Mouse (Mus musculus) heart, postnatal 0 days (tissue): ENCODE measurements around the gene Hdac11. TPM values are rescaled to one million over a fixed set of nuclear protein-coding genes. Genes with fewer than 3 reads are reported as not detected.

ENCODE experiments used
- ATAC-seq: fragments of 200-750 bp; cut with Nextera tagmentation; 2 replicates; pipeline ENCODE4 v1.8.0; 2017; ENCODE audit warnings: low read depth, moderate number of reproducible peaks, moderate library complexity; ENCODE audit not compliant: insufficient read depth
- DNase-seq: peaks from one replicate; pipeline ENCODE4 v3.0.0-alpha.2; 2016; ENCODE audit warnings: low spot score
- H3K27ac ChIP-seq: fragments of 300-500 bp; sonication (generic); 2 replicates; pipeline ENCODE4 v1.5.1; 2014; ENCODE audit warnings: low read depth, mild to moderate bottlenecking
- H3K27me3 ChIP-seq: fragments of 300-500 bp; sonication (generic); 2 replicates; pipeline ENCODE4 v1.6.1; 2014; ENCODE audit warnings: low read length, mixed read lengths; ENCODE audit not compliant: control insufficient read depth, insufficient read depth
- H3K36me3 ChIP-seq: fragments of 300-500 bp; sonication (generic); replicated peaks from 2 replicates; pipeline ENCODE4 v1.6.1; 2014; ENCODE audit warnings: low read length, mixed read lengths; ENCODE audit not compliant: control insufficient read depth, insufficient read depth
- H3K4me1 ChIP-seq: fragments of 300-500 bp; sonication (generic); 2 replicates; pipeline ENCODE4 v1.6.1; 2014; ENCODE audit warnings: antibody characterized with exemption; ENCODE audit not compliant: control insufficient read depth, insufficient read depth
- H3K4me2 ChIP-seq: fragments of 300-500 bp; sonication (generic); 2 replicates; pipeline ENCODE4 v1.6.1; 2014; ENCODE audit warnings: low read depth, mild to moderate bottlenecking, low read length, moderate library complexity
- H3K4me3 ChIP-seq: fragments of 300-500 bp; sonication (generic); 2 replicates; pipeline ENCODE4 v1.5.1; 2014; ENCODE audit warnings: low read depth, low read length
- H3K9ac ChIP-seq: fragments of 300-500 bp; sonication (generic); replicated peaks from 2 replicates; pipeline ENCODE4 v1.6.1; 2014; ENCODE audit warnings: low read depth, low read length, mixed read lengths
- H3K9me3 ChIP-seq: fragments of 300-500 bp; sonication (generic); replicated peaks from 2 replicates; pipeline ENCODE4 v1.6.1; 2016; ENCODE audit warnings: low read length; ENCODE audit not compliant: control insufficient read depth
- CTCF ChIP-seq: IDR thresholded peaks from 2 replicates; pipeline ENCODE4 v1.5.1; 2016; ENCODE audit warnings: antibody characterized with exemption, control low read depth, low read depth
- EP300 ChIP-seq: IDR thresholded peaks from 2 replicates; pipeline ENCODE4 v1.6.1; 2016; ENCODE audit warnings: antibody characterized with exemption, low read depth
- WGBS: fragments of 180-500 bp; shearing (Covaris S2); extraction: QIAGEN DNeasy Blood & Tissue Kit; methylation state at CpG from one replicate; pipeline ENCODE4 v1.1.7; 2014; 5-methylcytosine and 5-hydroxymethylcytosine counted together
- polyA plus RNA-seq: library from polyadenylated mRNA; unstranded; fragments of >200 nt; fragmentation: Nextera tagmentation; extraction: Ambion mirVana; gene quantifications from 2 replicates; pipeline ENCODE4 v1.2.1, GENCODE M21; 2015
- total RNA-seq: library from RNA; depleted of rRNA; stranded (reverse); fragments of >200 nt; gene quantifications from 2 replicates; pipeline ENCODE4 v1.2.3, GENCODE M21; 2014; ENCODE audit warnings: low replicate concordance

Gene Hdac11
- total and polyA plus RNA-seq, 2 experiments from 2014 or later: 9.5 to 17.9 TPM

DNA sequence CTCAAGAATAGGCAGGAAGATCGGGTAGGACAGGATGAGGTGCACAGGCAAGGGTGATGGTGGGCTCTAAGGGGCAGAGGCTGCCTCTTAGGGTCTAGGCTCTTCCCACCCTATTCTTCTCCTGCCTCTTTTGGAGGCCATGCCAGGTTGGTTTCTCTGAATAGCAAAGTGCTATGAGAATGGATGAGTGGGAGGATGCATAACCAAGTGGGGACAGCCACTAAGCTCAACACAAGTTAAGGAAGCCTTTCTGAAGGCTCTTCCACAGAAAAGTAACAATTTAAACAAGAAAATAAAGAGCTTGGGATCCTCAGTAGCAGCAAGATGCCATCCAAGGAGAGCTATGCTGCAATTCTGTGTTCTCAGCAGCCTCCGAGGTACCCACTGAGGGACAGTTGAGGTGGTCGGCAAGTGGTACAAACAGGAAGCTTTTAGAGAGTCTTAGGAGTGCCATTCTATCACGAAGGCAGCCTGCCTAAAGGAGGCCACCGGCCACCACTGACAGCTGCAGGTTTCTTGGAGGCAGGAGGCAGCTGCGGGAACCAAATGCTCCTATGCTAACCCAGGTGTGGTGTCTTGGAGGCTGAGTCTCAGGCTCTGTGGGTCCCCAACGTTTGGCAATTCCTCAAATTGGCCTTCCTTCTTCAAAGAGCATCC, 3.4 kb upstream of the Hdac11 start:
- no peak for ATAC-seq

DNA sequence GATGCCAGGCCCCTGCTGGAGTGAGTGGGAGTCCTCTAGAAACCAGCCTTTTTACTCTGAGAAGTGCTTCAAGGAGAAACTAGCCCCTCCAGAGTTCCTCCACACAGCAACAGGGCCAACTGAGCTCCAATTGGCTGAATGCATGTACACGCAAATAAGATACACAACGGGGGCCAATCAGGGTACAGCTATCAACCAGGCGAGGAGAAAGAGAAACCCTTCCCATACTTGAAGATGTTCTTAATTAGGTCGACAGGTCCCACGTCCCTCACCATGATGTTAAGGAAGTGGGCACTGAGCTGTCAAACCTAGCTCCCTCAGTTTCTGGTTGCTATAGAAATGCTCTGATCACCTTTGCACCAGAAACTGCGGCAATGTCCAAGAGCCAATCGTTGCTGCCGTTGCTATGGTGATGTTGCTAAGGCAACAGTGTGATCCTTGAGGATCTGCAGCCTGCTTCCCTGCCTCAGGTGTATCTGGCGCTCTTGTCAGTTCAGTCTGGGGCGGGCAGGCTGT, 2.9 kb upstream of the Hdac11 start:
- TF ChIP-seq EP300 (no peak), CTCF (no peak)
- WGBS: 16% methylated on average over 10 of the region's 10 CpGs
- no peaks in the 10 kb centered on the region for H3K36me3 ChIP-seq
- no peak for ATAC-seq
- H3K4me1 ChIP-seq: 0 out of 2 replicates have a peak, but pooled peaks cover 8% of the 10 kb centered on the region
- no peaks in the 10 kb centered on the region for H3K9me3 ChIP-seq
- H3K4me2 ChIP-seq: no peak overlapping the region; the same call in 1 of the 2 replicates
- H3K27ac ChIP-seq: no peak overlapping the region
- no peak overlapping the region for H3K9ac ChIP-seq
- no peaks in the 10 kb centered on the region for H3K27me3 ChIP-seq
- no peak for DNase-seq
- H3K4me3 ChIP-seq: no peak overlapping the region

More for the DNA sequence above, 3.4 kb upstream of the Hdac11 start:
- H3K36me3 ChIP-seq: no peaks in the 10 kb centered on the region
- no peak for DNase-seq
- 0 out of 2 replicates have a peak, but pooled peaks cover 8% of the 10 kb centered on the region for H3K4me1 ChIP-seq
- no peaks in the 10 kb centered on the region for H3K9me3 ChIP-seq
- H3K4me2 ChIP-seq: no peak overlapping the region; the same call in 1 of the 2 replicates
- H3K27ac ChIP-seq: no peak overlapping the region
- TF ChIP-seq CTCF (no peak), EP300 (no peak)
- H3K4me3 ChIP-seq: no peak overlapping the region
- H3K27me3 ChIP-seq: no peaks in the 10 kb centered on the region
- 42% methylated on average over 7 of the region's 7 CpGs for WGBS
- H3K9ac ChIP-seq: no peak overlapping the region

DNA sequence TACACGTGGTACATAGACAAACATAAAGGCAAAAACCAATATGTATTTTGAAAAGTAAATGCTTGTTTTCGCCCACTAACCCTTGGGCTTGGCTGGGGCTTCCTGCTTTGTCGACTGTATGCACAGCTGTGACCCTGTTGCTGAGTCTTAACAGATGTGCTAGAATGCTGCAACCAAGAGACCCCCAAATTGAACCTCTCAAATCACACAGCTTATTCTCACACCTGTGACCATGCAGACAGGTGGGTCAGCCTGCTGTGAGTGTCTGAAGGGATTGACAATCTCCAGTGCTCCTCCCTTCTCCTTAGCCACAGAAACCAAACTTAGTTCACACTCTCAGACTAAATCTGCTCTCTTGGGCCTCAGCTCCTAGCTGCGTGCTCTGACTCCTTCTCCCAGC, 1.8 kb upstream of the Hdac11 start:
- ATAC-seq (no peak), DNase-seq (no peak)
- H3K4me3 ChIP-seq: no peak overlapping the region
- no peak overlapping the region for H3K9ac ChIP-seq
- no peak overlapping the region for H3K27ac ChIP-seq
- 56% methylated on average over 4 of the region's 4 CpGs for WGBS
- 0 out of 2 replicates have a peak, but pooled peaks cover 8% of the 10 kb centered on the region for H3K4me1 ChIP-seq
- H3K27me3 ChIP-seq: no peaks in the 10 kb centered on the region
- no peaks in the 10 kb centered on the region for H3K36me3 ChIP-seq
- H3K9me3 ChIP-seq: no peaks in the 10 kb centered on the region
- H3K4me2 ChIP-seq: no peak overlapping the region
- TF ChIP-seq CTCF (no peak), EP300 (no peak)

DNA sequence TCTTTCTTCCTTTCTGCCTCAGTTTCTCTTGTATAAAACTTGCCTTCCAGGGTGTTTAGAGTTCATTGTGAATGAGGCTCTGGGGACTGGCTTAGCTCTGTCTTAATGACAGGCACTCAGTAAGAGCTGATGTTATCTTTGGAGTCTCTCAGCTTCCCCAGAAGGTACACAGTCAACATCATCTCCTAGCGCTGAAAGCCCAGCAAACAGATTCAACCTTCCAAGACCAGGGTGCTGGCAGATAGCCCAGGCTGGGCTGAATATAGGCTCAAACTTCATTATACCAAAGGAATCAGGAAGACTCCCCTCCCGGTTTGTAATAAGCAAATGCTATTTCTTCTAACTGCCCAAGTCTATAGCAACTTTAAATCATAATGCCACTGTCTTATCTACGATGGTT, 1.2 kb upstream of the Hdac11 start:
- H3K9me3 ChIP-seq: no peaks in the 10 kb centered on the region
- no peak overlapping the region for H3K4me2 ChIP-seq
- peaks cover 11% of the 10 kb centered on the region; the same call in 1 of the 2 replicates for H3K4me1 ChIP-seq
- TF ChIP-seq CTCF: no peak
- no peak for TF ChIP-seq EP300
- DNase-seq: no peak
- H3K27me3 ChIP-seq: no peaks in the 10 kb centered on the region
- no peaks in the 10 kb centered on the region for H3K36me3 ChIP-seq
- no peak overlapping the region for H3K27ac ChIP-seq
- no peak for ATAC-seq
- no peak overlapping the region for H3K9ac ChIP-seq
- H3K4me3 ChIP-seq: no peak overlapping the region
- 30% methylated on average over 3 of the region's 3 CpGs for WGBS

DNA sequence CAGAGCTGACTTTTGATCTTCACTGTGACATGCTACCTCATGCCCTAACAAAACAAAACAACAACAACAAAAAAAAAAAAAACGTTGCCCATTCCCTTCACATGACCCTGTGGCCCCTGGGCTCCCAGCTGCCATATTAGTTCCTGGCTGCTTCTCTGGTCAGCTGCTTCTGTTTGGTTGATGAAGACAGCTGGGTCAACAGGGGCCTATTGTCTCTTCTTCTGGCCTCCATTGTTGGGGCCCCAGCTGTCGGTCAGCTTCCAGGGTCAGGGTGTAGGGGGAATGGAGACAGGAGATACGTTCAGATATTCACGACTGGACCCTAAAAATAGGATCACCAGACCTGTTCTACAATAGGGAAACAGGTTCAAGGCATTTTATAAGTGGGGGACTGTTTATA, 403 bp upstream of the Hdac11 start:
- Histone ChIP-seq H3K4me1 (peaks cover 19% of the 10 kb centered on the region; the same call in 1 of the 2 replicates), H3K27ac (no peak overlapping the region), H3K36me3 (no peaks in the 10 kb centered on the region), H3K4me3 (peak overlapping the region; percentile 62), H3K9me3 (no peaks in the 10 kb centered on the region), H3K27me3 (no peaks in the 10 kb centered on the region), H3K9ac (no peak overlapping the region), H3K4me2 (peak overlapping the region; percentile 77)
- ATAC-seq (no peak), DNase-seq (no peak)
- no peak for TF ChIP-seq CTCF
- 18% methylated on average over 4 of the region's 4 CpGs for WGBS

DNA sequence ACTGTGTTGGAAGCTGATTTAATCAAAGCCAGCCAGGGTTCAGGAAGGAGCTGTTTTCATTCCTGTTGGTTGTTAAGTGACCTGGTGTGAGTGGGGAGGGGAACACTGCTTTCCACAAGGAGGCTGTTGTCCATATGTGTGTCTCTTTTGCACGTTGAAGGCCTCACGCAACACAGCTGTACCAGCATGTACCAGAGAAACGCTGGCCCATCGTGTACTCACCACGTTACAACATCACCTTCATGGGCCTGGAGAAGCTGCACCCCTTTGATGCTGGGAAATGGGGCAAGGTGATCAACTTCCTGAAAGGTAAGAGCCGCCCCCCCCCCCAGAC, 739 bp downstream of the Hdac11 start:
- Histone ChIP-seq H3K4me2 (peak overlapping the region; percentile 77), H3K4me1 (peaks cover 19% of the 10 kb centered on the region; the same call in 1 of the 2 replicates), H3K36me3 (no peaks in the 10 kb centered on the region), H3K4me3 (peak overlapping the region; percentile 62), H3K9ac (peak overlapping the region; percentile 67), H3K27ac (peak overlapping the region; percentile 74), H3K9me3 (no peaks in the 10 kb centered on the region), H3K27me3 (no peaks in the 10 kb centered on the region)
- 42% methylated on average over 6 of the region's 6 CpGs for WGBS
- DNase-seq (no peak), ATAC-seq (no peak)
- TF ChIP-seq EP300: no peak
